Mouse (Mus musculus) CH12.LX (cell line): ENCODE measurements around the gene 1700030K09Rik. TPM values are rescaled to one million over a fixed set of nuclear protein-coding genes. Genes with fewer than 3 reads are reported as not detected.

Source experiments
- DNase-seq: peaks from one replicate; pipeline ENCODE4 v3.0.0-alpha.2; 2013; ENCODE audit errors: extremely low read depth
- H3K27ac ChIP-seq: 2 replicates; pipeline ENCODE4 v1.5.1; 2012; ENCODE audit warnings: low read depth, mild to moderate bottlenecking, control low read depth, moderate library complexity; ENCODE audit not compliant: insufficient read depth
- H3K27me3 ChIP-seq: replicated peaks from 2 replicates; pipeline ENCODE3; 2012; ENCODE audit warnings: inconsistent platforms
- H3K36me3 ChIP-seq, 2 experiments: replicated peaks in 1 of 2; 2 replicates each; pipeline versions ENCODE3 to v1.6.1; 2012; ENCODE audit warnings: inconsistent platforms in 1 of 2, low read length in 1 of 2, mild to moderate bottlenecking in 1 of 2, mixed read lengths in 1 of 2, moderate library complexity in 1 of 2; ENCODE audit not compliant: control insufficient read depth in 1 of 2, insufficient read depth in 1 of 2
- H3K4me1 ChIP-seq, 2 experiments: 2 replicates each; pipeline ENCODE4 v1.6.1; 2012; ENCODE audit warnings: inconsistent platforms in 1 of 2, moderate library complexity in 1 of 2; ENCODE audit not compliant: insufficient read depth in 2 of 2, control insufficient read depth in 1 of 2
- H3K4me2 ChIP-seq: 2 replicates; pipeline ENCODE4 v1.6.1; 2012; ENCODE audit warnings: low read depth, mild to moderate bottlenecking, control low read depth; ENCODE audit not compliant: poor library complexity, insufficient read depth, severe bottlenecking
- H3K4me3 ChIP-seq, 3 experiments: fragments of 150-350 bp in 1 of 3; sonication (generic) in 1 of 3; replicated peaks in 1 of 3; 2 replicates each; pipeline versions ENCODE3 to v1.5.1; 2011 to 2012; ENCODE audit warnings: low read depth in 2 of 3, low read length in 2 of 3, mild to moderate bottlenecking in 2 of 3, moderate library complexity in 2 of 3, control low read depth in 1 of 3, improper control_type of control experiment in 1 of 3, inconsistent platforms in 1 of 3, mixed read lengths in 1 of 3; ENCODE audit not compliant: poor library complexity in 1 of 3
- H3K79me2 ChIP-seq: replicated peaks from 2 replicates; pipeline ENCODE4 v1.6.1; 2012; ENCODE audit warnings: mild to moderate bottlenecking, moderate library complexity; ENCODE audit not compliant: control insufficient read depth, poor library complexity, insufficient read depth, severe bottlenecking; ENCODE audit errors: extremely low read depth
- H3K9ac ChIP-seq: 2 replicates; pipeline ENCODE4 v1.6.1; 2012; ENCODE audit warnings: low read depth, mild to moderate bottlenecking, control low read depth, moderate library complexity; ENCODE audit not compliant: insufficient read depth
- H3K9me3 ChIP-seq: replicated peaks from 2 replicates; pipeline ENCODE3; 2012; ENCODE audit warnings: low read length, inconsistent platforms, mixed read lengths
- CTCF ChIP-seq, 2 experiments: IDR thresholded peaks in 1 of 2; conservative IDR thresholded peaks in 1 of 2; 2 replicates each; pipeline ENCODE4 v1.5.1; 2011 to 2012; ENCODE audit warnings: low read depth in 2 of 2, low read length in 2 of 2, improper control_type of control experiment in 1 of 2, inconsistent platforms in 1 of 2, mild to moderate bottlenecking in 1 of 2, moderate library complexity in 1 of 2
- JUN ChIP-seq: IDR thresholded peaks from 2 replicates; pipeline ENCODE4 v1.6.1; 2011; ENCODE audit warnings: low read depth, mild to moderate bottlenecking, low read length, improper control_type of control experiment, moderate library complexity; ENCODE audit not compliant: insufficient read depth
- JUND ChIP-seq: conservative IDR thresholded peaks from 2 replicates; pipeline ENCODE4 v1.6.1; 2011; ENCODE audit warnings: low read depth, low read length, improper control_type of control experiment
- KAT2A ChIP-seq: IDR thresholded peaks from 2 replicates; pipeline ENCODE4 v1.6.1; 2012; ENCODE audit warnings: low read length, improper control_type of control experiment, inconsistent platforms; ENCODE audit not compliant: insufficient replicate concordance
- MAFK ChIP-seq: IDR thresholded peaks from 2 replicates; pipeline ENCODE4 v1.6.1; 2011; ENCODE audit warnings: low read length, improper control_type of control experiment; ENCODE audit not compliant: insufficient replicate concordance
- MAZ ChIP-seq: IDR thresholded peaks from 2 replicates; pipeline ENCODE4 v1.6.1; 2012; ENCODE audit warnings: low read depth, mild to moderate bottlenecking, inconsistent platforms, low read length, improper control_type of control experiment, moderate library complexity
- MEF2A ChIP-seq: IDR thresholded peaks from 2 replicates; pipeline ENCODE4 v1.6.1; 2014; ENCODE audit warnings: low read depth, mild to moderate bottlenecking, inconsistent platforms, low read length, improper control_type of control experiment, borderline replicate concordance
- MYC ChIP-seq: IDR thresholded peaks from 2 replicates; pipeline ENCODE4 v1.6.1; 2011; ENCODE audit warnings: low read depth, mild to moderate bottlenecking, improper control_type of control experiment, low read length
- NELFE ChIP-seq: IDR thresholded peaks from 2 replicates; pipeline ENCODE4 v1.6.1; 2011; ENCODE audit warnings: low read depth, low read length, improper control_type of control experiment
- PAX5 ChIP-seq: IDR thresholded peaks from 2 replicates; pipeline ENCODE4 v1.6.1; 2012; ENCODE audit warnings: low read length, inconsistent platforms, mixed read lengths
- POLR2A ChIP-seq: IDR thresholded peaks from 2 replicates; pipeline ENCODE4 v1.6.1; 2011; ENCODE audit warnings: low read depth, mild to moderate bottlenecking, improper control_type of control experiment, low read length
- RCOR1 ChIP-seq: conservative IDR thresholded peaks from 2 replicates; pipeline ENCODE4 v1.6.1; 2012; ENCODE audit warnings: low read depth, mild to moderate bottlenecking, inconsistent platforms, low read length, improper control_type of control experiment
- SIN3A ChIP-seq: IDR thresholded peaks from 2 replicates; pipeline ENCODE4 v1.6.1; 2012; ENCODE audit warnings: low read length, improper control_type of control experiment, inconsistent platforms
- SMC3 ChIP-seq: IDR thresholded peaks from 2 replicates; pipeline ENCODE4 v1.6.1; 2011; ENCODE audit warnings: low read depth, low read length, improper control_type of control experiment
- TBP ChIP-seq: conservative IDR thresholded peaks from 2 replicates; pipeline ENCODE4 v1.6.1; 2011; ENCODE audit warnings: low read depth, low read length, improper control_type of control experiment
- TCF12 ChIP-seq: IDR thresholded peaks from 2 replicates; pipeline ENCODE4 v1.6.1; 2014; ENCODE audit warnings: low read depth, mild to moderate bottlenecking, inconsistent platforms, low read length, improper control_type of control experiment
- USF2 ChIP-seq: conservative IDR thresholded peaks from 2 replicates; pipeline ENCODE4 v1.6.1; 2011; ENCODE audit warnings: low read depth, low read length, improper control_type of control experiment
- ZKSCAN1 ChIP-seq: IDR thresholded peaks from 2 replicates; pipeline ENCODE4 v1.6.1; 2012; ENCODE audit warnings: low read depth, inconsistent platforms, low read length, improper control_type of control experiment, borderline replicate concordance
- ZNF384 ChIP-seq: IDR thresholded peaks from 2 replicates; pipeline ENCODE4 v1.6.1; 2012; ENCODE audit warnings: low read depth, low read length, improper control_type of control experiment, inconsistent platforms
- dilution Hi-C: fragments of 300-500 bp; cut with MboI; formaldehyde crosslinking; loops from 2 replicates; pipeline ENCODE4 v1.14.3; 2020; ENCODE audit warnings: low sequenced_read_pairs; ENCODE audit not compliant: extremely low pct_unique_long_range_greater_than_20kb, extremely low pct_ligation_motif_present
- in situ Hi-C: fragments of 300-500 bp; cut with MboI; formaldehyde crosslinking; loops from 3 replicates; pipeline ENCODE4 v1.14.3; 2019; ENCODE audit warnings: low sequenced_read_pairs, low pct_ligation_motif_present, low pct_unique_long_range_greater_than_20kb, mixed read lengths
- polyA plus RNA-seq: library from polyadenylated mRNA; unstranded; fragments of >175 nt; gene quantifications from 2 replicates; pipeline ENCODE4 v1.2.1, GENCODE M21; 2012; ENCODE audit warnings: low read depth; ENCODE audit not compliant: insufficient read length
- total RNA-seq, 2 experiments: library from RNA; depleted of rRNA; stranded (reverse); fragments of 300-350 nt in 1 of 2; fragments of >200 nt in 1 of 2; gene quantifications; 2 replicates each; pipeline ENCODE4 v1.2.3; 2012 to 2014

Gene 1700030K09Rik
- total and polyA plus RNA-seq, 3 experiments, result 9.8 to 13.1 (median 12.6) TPM

GRCm38 (mm10) chr8:72485456-72486199, 41.9 kb downstream of the 1700030K09Rik start:
- H3K9me3 ChIP-seq, result no peaks in the 10 kb centered on the region
- dilution Hi-C loops, result no loop called here
- H3K27me3 ChIP-seq, result no peaks in the 10 kb centered on the region
- H3K27ac ChIP-seq, result no peak overlapping the region
- peak; percentile 48 for DNase-seq
- H3K79me2 ChIP-seq, result peaks cover 5% of the 10 kb centered on the region
- no peak overlapping the region for H3K4me3 ChIP-seq
- in situ Hi-C loops, result no loop called here
- peaks cover 0 to 18% of the 10 kb centered on the region in 2 experiments; a peak in 2 of 4 replicates for H3K4me1 ChIP-seq
- TF ChIP-seq RCOR1 (no peak), JUN (no peak), MEF2A (no peak), PAX5 (no peak), USF2 (no peak), SIN3A (no peak), CTCF (conservative IDR thresholded peaks at IDR 0.05 in 1 of 2, IDR thresholded peaks at IDR 0.05 in 1 of 2; ENCODE audit: low read depth in 2 of 2, low read length in 2 of 2) (peak in 1 of 2 experiments; percentile 22; a peak in 1 of 4 replicates), ZNF384 (peak; percentile 67), SMC3 (0 out of 2 replicates have a peak, but pooled peaks have one; percentile 4)
- H3K9ac ChIP-seq, result no peak overlapping the region
- peaks cover 61 to 97% of the 10 kb centered on the region in 2 experiments for H3K36me3 ChIP-seq
- no peak overlapping the region for H3K4me2 ChIP-seq

DNA sequence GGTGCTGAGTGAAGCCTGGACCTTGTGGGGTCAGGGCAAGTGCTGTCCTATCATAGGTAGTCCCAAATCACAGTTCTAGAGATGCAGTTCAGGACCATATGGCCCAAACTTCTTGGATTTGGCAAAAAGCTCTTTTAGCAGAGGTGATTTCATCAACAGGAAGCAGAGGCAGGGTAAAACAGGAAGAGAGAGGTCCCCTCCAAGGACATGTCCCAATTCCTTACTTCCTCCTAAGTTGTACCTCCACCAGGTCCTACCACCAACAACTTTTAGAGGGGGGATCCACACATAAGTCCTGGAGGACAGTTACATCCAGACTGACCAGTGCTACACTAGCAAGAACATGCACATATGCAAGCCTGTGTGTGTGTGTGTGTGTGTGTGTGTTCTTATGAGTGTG, 43.3 kb downstream of the 1700030K09Rik start:
- H3K4me3 ChIP-seq, result no peak overlapping the region
- H3K36me3 ChIP-seq, result peaks cover 57 to 86% of the 10 kb centered on the region in 2 experiments
- DNase-seq, result no peak
- H3K9me3 ChIP-seq, result no peaks in the 10 kb centered on the region
- peaks cover 0 to 29% of the 10 kb centered on the region in 2 experiments; a peak in 2 of 4 replicates for H3K4me1 ChIP-seq
- H3K4me2 ChIP-seq, result no peak overlapping the region
- H3K27ac ChIP-seq, result no peak overlapping the region
- no peak overlapping the region for H3K9ac ChIP-seq
- peaks cover 12% of the 10 kb centered on the region for H3K79me2 ChIP-seq
- in situ Hi-C loops (no loop called here), dilution Hi-C loops (no loop called here)
- H3K27me3 ChIP-seq, result no peaks in the 10 kb centered on the region
- no peak for TF ChIP-seq MAZ
- TF ChIP-seq PAX5, result no peak
- TF ChIP-seq KAT2A, result no peak
- no peak for TF ChIP-seq ZKSCAN1
- no peak for TF ChIP-seq NELFE
- TF ChIP-seq MYC, result no peak
- TF ChIP-seq JUND, result no peak
- no peak for TF ChIP-seq USF2
- no peak for TF ChIP-seq RCOR1
- TF ChIP-seq MEF2A, result no peak
- TF ChIP-seq MAFK, result no peak
- TF ChIP-seq TBP, result no peak
- no peak for TF ChIP-seq JUN
- no peak for TF ChIP-seq POLR2A
- no peak for TF ChIP-seq TCF12
